Mouse (Mus musculus): ENCODE measurements around the gene Rgs3. TPM values are rescaled to one million over a fixed set of nuclear protein-coding genes. Genes with fewer than 3 reads are reported as not detected.

Gene Rgs3
- total RNA-seq, 4 experiments from 2014 or later: 24.2 to 29.3 (median 26.5) TPM

- DNase-seq (ENCODE audit: low spot score in 2 of 2): no peak
These were observed 182.0 kb downstream of the Rgs3 start for GRCm38 (mm10) chr4:62741601-62742000.

- DNase-seq (ENCODE audit: low spot score in 2 of 2): no peak
These were observed 183.5 kb downstream of the Rgs3 start for GRCm38 (mm10) chr4:62742885-62743760.

GRCm38 (mm10) chr4:62744534-62744956 is 184.9 kb downstream of the Rgs3 start:
- DNase-seq (ENCODE audit: low spot score in 2 of 2): no peak

GRCm38 (mm10) chr4:62744985-62745638 is 185.5 kb downstream of the Rgs3 start:
- no peak for DNase-seq (ENCODE audit: low spot score in 2 of 2)

Other genes with a start within 250 kb of the Rgs3 start
- gene Fkbp15, start 199.3 kb upstream of the Rgs3 start, total RNA-seq (2022): 10 to 100 TPM; 40.7 to 49.8 (median 46.1) TPM
- 10 to 100 TPM; 11.1 to 14.0 (median 12.6) TPM for gene Slc31a1, start 199.1 kb upstream of the Rgs3 start, total RNA-seq (2022)
- gene Cdc26, start 151.2 kb upstream of the Rgs3 start, total RNA-seq (2022): 10 to 100 TPM; 52.6 to 57.3 (median 53.7) TPM
- 10 to 100 TPM; 12.6 to 16.1 (median 14.0) TPM for gene Prpf4, start 151.1 kb upstream of the Rgs3 start, total RNA-seq (2022)
- not detected for gene Rnf183, start 124.6 kb upstream of the Rgs3 start, total RNA-seq (2022)
- gene Wdr31, start 89.0 kb upstream of the Rgs3 start, total RNA-seq (2022): 10 to 100 TPM in 1 of 4 experiments, 1 to 10 TPM in 3; 7.7 to 10.0 (median 8.5) TPM
- under 1 TPM in 3 of 4 experiments, not detected in 1; 0.28 to 0.43 (median 0.30) TPM for gene Bspry, start 79.8 kb upstream of the Rgs3 start, total RNA-seq (2022)
- gene Hdhd3, start 56.4 kb upstream of the Rgs3 start, total RNA-seq (2022): 10 to 100 TPM in 1 of 4 experiments, 1 to 10 TPM in 3; 8.6 to 11.5 (median 9.6) TPM
- gene Alad, start 39.9 kb upstream of the Rgs3 start, total RNA-seq (2022): 10 to 100 TPM; 28.4 to 34.6 (median 30.9) TPM
- 10 to 100 TPM; 27.5 to 29.7 (median 27.9) TPM for gene Pole3, start 34.8 kb upstream of the Rgs3 start, total RNA-seq (2022)
- gene 4933430I17Rik, start 34.5 kb upstream of the Rgs3 start, total RNA-seq (2022): under 1 TPM in 3 of 4 experiments, not detected in 1; 0.23 to 0.59 (median 0.55) TPM